Mouse (Mus musculus) liver, postnatal 0 days (tissue): ENCODE results near the gene Vps37b. TPM values are rescaled to one million over a fixed set of nuclear protein-coding genes. Genes with fewer than 3 reads are reported as not detected.

Source experiments
- ATAC-seq: fragments of 200-750 bp; cut with Nextera tagmentation; 2 replicates; pipeline ENCODE4 v1.8.0; 2017; ENCODE audit warnings: mild to moderate bottlenecking, moderate library complexity
- DNase-seq: peaks from one replicate; pipeline ENCODE4 v3.0.0-alpha.2; 2016
- H3K27ac ChIP-seq: fragments of 300-500 bp; sonication (generic); 2 replicates; pipeline ENCODE4 v1.5.1; 2014; ENCODE audit warnings: antibody characterized with exemption, moderate library complexity, mild to moderate bottlenecking, low read depth
- H3K27me3 ChIP-seq: fragments of 300-500 bp; sonication (generic); 2 replicates; pipeline ENCODE4 v1.6.1; 2014; ENCODE audit warnings: low read length, control low read depth, mixed read lengths; ENCODE audit not compliant: insufficient read depth
- H3K36me3 ChIP-seq: fragments of 300-500 bp; sonication (generic); replicated peaks from 2 replicates; pipeline ENCODE4 v1.6.1; 2014; ENCODE audit warnings: mild to moderate bottlenecking, control low read depth, low read length, moderate library complexity, mixed read lengths; ENCODE audit not compliant: insufficient read depth
- H3K4me1 ChIP-seq: fragments of 300-500 bp; sonication (generic); 2 replicates; pipeline ENCODE4 v1.6.1; 2014; ENCODE audit warnings: antibody characterized with exemption, mild to moderate bottlenecking, control low read depth; ENCODE audit not compliant: insufficient read depth
- H3K4me2 ChIP-seq: fragments of 300-500 bp; sonication (generic); 2 replicates; pipeline ENCODE4 v1.6.1; 2014; ENCODE audit warnings: low read depth, mild to moderate bottlenecking, low read length, moderate library complexity, mixed read lengths
- H3K4me3 ChIP-seq: fragments of 300-500 bp; sonication (generic); 2 replicates; pipeline ENCODE4 v1.5.1; 2014; ENCODE audit warnings: low read depth, low read length
- H3K9ac ChIP-seq: fragments of 300-500 bp; sonication (generic); replicated peaks from 2 replicates; pipeline ENCODE4 v1.6.1; 2014; ENCODE audit warnings: mild to moderate bottlenecking, moderate library complexity
- H3K9me3 ChIP-seq: fragments of 300-500 bp; sonication (generic); 2 replicates; pipeline ENCODE4 v1.6.1; 2016; ENCODE audit warnings: mild to moderate bottlenecking, control low read depth, low read length, mixed read lengths
- CTCF ChIP-seq: sonication (generic); IDR thresholded peaks from 2 replicates; pipeline ENCODE4 v1.5.1; 2016; ENCODE audit warnings: antibody characterized with exemption, low read depth
- EP300 ChIP-seq: IDR thresholded peaks from 2 replicates; pipeline ENCODE4 v1.6.1; 2016; ENCODE audit warnings: antibody characterized with exemption, low read depth, mild to moderate bottlenecking
- WGBS: fragments of 180-500 bp; shearing (Covaris S2); extraction: QIAGEN DNeasy Blood & Tissue Kit; methylation state at CpG from one replicate; pipeline ENCODE4 v1.1.7; 2014; ENCODE audit not compliant: insufficient replicate concordance; 5-methylcytosine and 5-hydroxymethylcytosine counted together
- polyA plus RNA-seq: library from polyadenylated mRNA; unstranded; fragments of >200 nt; fragmentation: Nextera tagmentation; extraction: Ambion mirVana; gene quantifications from 2 replicates; pipeline ENCODE4 v1.2.1, GENCODE M21; 2015

Gene Vps37b
- polyA plus RNA-seq, 1 experiment from 2014 or later, result 17.6 TPM

GRCm38 (mm10) chr5:124026568-124026967 lies 5.5 kb downstream of the Vps37b start:
- Histone ChIP-seq H3K36me3 (peaks cover 13% of the 10 kb centered on the region; the same call in 1 of the 2 replicates), H3K9ac (peak overlapping the region; percentile 22; the same call in 1 of the 2 replicates), H3K4me1 (peaks cover 79% of the 10 kb centered on the region), H3K27ac (peak overlapping the region; percentile 90), H3K9me3 (no peaks in the 10 kb centered on the region), H3K27me3 (no peaks in the 10 kb centered on the region), H3K4me3 (no peak overlapping the region), H3K4me2 (peak overlapping the region; percentile 39)
- ATAC-seq (no peak), DNase-seq (no peak)
- WGBS, result 71% methylated on average over 5 of the region's 5 CpGs
- no peak for TF ChIP-seq EP300
- TF ChIP-seq CTCF, result peak; percentile 9; the same call in 1 of the 2 replicates

- Histone ChIP-seq H3K27me3 (no peaks in the 10 kb centered on the region), H3K4me2 (peak overlapping the region; percentile 39), H3K9ac (0 out of 2 replicates have a peak overlapping the region, but pooled peaks have one; percentile 3), H3K4me1 (peaks cover 84% of the 10 kb centered on the region), H3K36me3 (peaks cover 13% of the 10 kb centered on the region; the same call in 1 of the 2 replicates), H3K27ac (peak overlapping the region; percentile 90), H3K9me3 (no peaks in the 10 kb centered on the region), H3K4me3 (no peak overlapping the region)
- DNase-seq, result peak; percentile 65
- peak; percentile 72 for ATAC-seq
- WGBS, result 68% methylated on average over 15 of the region's 15 CpGs
- TF ChIP-seq EP300 (peak; percentile 10; the same call in 1 of the 2 replicates), CTCF (no peak)
Observed at GRCm38 (mm10) chr5:124025587-124026441, 6.3 kb downstream of the Vps37b start.

GRCm38 (mm10) chr5:124025146-124025545 lies 6.9 kb downstream of the Vps37b start:
- peaks cover 13% of the 10 kb centered on the region; the same call in 1 of the 2 replicates for H3K36me3 ChIP-seq
- WGBS, result 47% methylated on average over 9 of the region's 9 CpGs
- H3K9ac ChIP-seq, result 0 out of 2 replicates have a peak overlapping the region, but pooled peaks have one; percentile 32
- peak overlapping the region; percentile 90 for H3K27ac ChIP-seq
- H3K4me3 ChIP-seq, result no peak overlapping the region
- no peaks in the 10 kb centered on the region for H3K9me3 ChIP-seq
- H3K4me2 ChIP-seq, result peak overlapping the region; percentile 39; the same call in 1 of the 2 replicates
- no peak for TF ChIP-seq CTCF
- peak; percentile 13 for ATAC-seq
- DNase-seq, result no peak
- no peaks in the 10 kb centered on the region for H3K27me3 ChIP-seq
- H3K4me1 ChIP-seq, result peaks cover 84% of the 10 kb centered on the region

- no peaks in the 10 kb centered on the region for H3K27me3 ChIP-seq
- H3K4me3 ChIP-seq, result no peak overlapping the region
- peaks cover 86% of the 10 kb centered on the region for H3K4me1 ChIP-seq
- DNase-seq (no peak), ATAC-seq (no peak)
- H3K9me3 ChIP-seq, result no peaks in the 10 kb centered on the region
- H3K36me3 ChIP-seq, result peaks cover 13% of the 10 kb centered on the region; the same call in 1 of the 2 replicates
- 0 out of 2 replicates have a peak overlapping the region, but pooled peaks have one; percentile 32 for H3K9ac ChIP-seq
- H3K27ac ChIP-seq, result peak overlapping the region; percentile 90
- peak overlapping the region; percentile 1; the same call in 1 of the 2 replicates for H3K4me2 ChIP-seq
- WGBS, result 78% methylated on average over 6 of the region's 6 CpGs
- no peak for TF ChIP-seq EP300
Observed at GRCm38 (mm10) chr5:124024677-124025076, 7.4 kb downstream of the Vps37b start.

GRCm38 (mm10) chr5:124022365-124022764 lies 9.7 kb downstream of the Vps37b start:
- no peaks in the 10 kb centered on the region for H3K9me3 ChIP-seq
- ATAC-seq (no peak), DNase-seq (no peak)
- peak overlapping the region; percentile 7; the same call in 1 of the 2 replicates for H3K4me3 ChIP-seq
- WGBS, result 23% methylated on average over 7 of the region's 7 CpGs
- peaks cover 8% of the 10 kb centered on the region; the same call in 1 of the 2 replicates for H3K36me3 ChIP-seq
- H3K4me1 ChIP-seq, result peaks cover 89% of the 10 kb centered on the region
- H3K27ac ChIP-seq, result peak overlapping the region; percentile 56
- H3K27me3 ChIP-seq, result no peaks in the 10 kb centered on the region
- peak overlapping the region; percentile 64 for H3K4me2 ChIP-seq
- TF ChIP-seq EP300, result no peak
- TF ChIP-seq CTCF, result no peak
- peak overlapping the region; percentile 45 for H3K9ac ChIP-seq

- Histone ChIP-seq H3K9ac (peak overlapping the region; percentile 45), H3K4me1 (peaks cover 91% of the 10 kb centered on the region)
Observed at GRCm38 (mm10) chr5:124021701-124022100, 10.4 kb downstream of the Vps37b start.

More at GRCm38 (mm10) chr5:124021701-124022100, 10.4 kb downstream of the Vps37b start:
- Histone ChIP-seq H3K27me3 (no peaks in the 10 kb centered on the region), H3K36me3 (0 out of 2 replicates have a peak, but pooled peaks cover 5% of the 10 kb centered on the region), H3K9me3 (no peaks in the 10 kb centered on the region), H3K4me2 (peak overlapping the region; percentile 64; the same call in 1 of the 2 replicates), H3K4me3 (no peak overlapping the region; the same call in 1 of the 2 replicates), H3K27ac (peak overlapping the region; percentile 56)
- no peak for TF ChIP-seq CTCF
- no peak for TF ChIP-seq EP300
- no peak for ATAC-seq
- DNase-seq, result no peak
- WGBS, result 62% methylated on average over 11 of the region's 11 CpGs
